Mouse (Mus musculus): ENCODE results near the gene Atg16l2. TPM values are rescaled to one million over a fixed set of nuclear protein-coding genes. Genes with fewer than 3 reads are reported as not detected.
A peak's percentile ranks its signal among the peaks of the same experiment; 100 is the strongest.

The Atg16l2 gene
- polyA plus RNA-seq, 1 experiment, result not detected

- Histone ChIP-seq H3K4me3 (ENCODE audit: insufficient read depth, low read depth, low read length) (no peak overlapping the region), H3K4me1 (ENCODE audit: control insufficient read depth, insufficient read depth, low read length) (peaks cover 69% of the 10 kb centered on the region), H3K27ac (ENCODE audit: insufficient read depth, low read depth, low read length) (peak overlapping the region; percentile 4; the same call in 1 of the 2 replicates)
- no peak for TF ChIP-seq CTCF (IDR thresholded peaks at IDR 0.05; ENCODE audit: insufficient read depth, low read depth, low read length)
- TF ChIP-seq POLR2A (IDR thresholded peaks at IDR 0.05; ENCODE audit: insufficient read depth, low read depth, low read length), result no peak
- 93% methylated on average over 5 of the region's 5 CpGs for WGBS
These were observed 24.0 kb upstream of the Atg16l2 start for GRCm38 (mm10) chr7:101326006-101326405.

- TF ChIP-seq POLR2A (IDR thresholded peaks at IDR 0.05; ENCODE audit: insufficient read depth, low read depth, low read length) (no peak), CTCF (IDR thresholded peaks at IDR 0.05; ENCODE audit: insufficient read depth, low read depth, low read length) (no peak)
- Histone ChIP-seq H3K27ac (ENCODE audit: insufficient read depth, low read depth, low read length) (no peak overlapping the region), H3K4me1 (ENCODE audit: control insufficient read depth, insufficient read depth, low read length) (peaks cover 59% of the 10 kb centered on the region), H3K4me3 (ENCODE audit: insufficient read depth, low read depth, low read length) (no peak overlapping the region)
- 63% methylated on average over 6 of the region's 6 CpGs for WGBS
These were observed 22.3 kb upstream of the Atg16l2 start for GRCm38 (mm10) chr7:101324142-101324962.

- Histone ChIP-seq H3K4me3 (ENCODE audit: insufficient read depth, low read depth, low read length) (peak overlapping the region; percentile 74), H3K4me1 (ENCODE audit: control insufficient read depth, insufficient read depth, low read length) (peaks cover 49% of the 10 kb centered on the region), H3K27ac (ENCODE audit: insufficient read depth, low read depth, low read length) (peak overlapping the region; percentile 11; the same call in 1 of the 2 replicates)
- TF ChIP-seq POLR2A (IDR thresholded peaks at IDR 0.05; ENCODE audit: insufficient read depth, low read depth, low read length) (no peak), CTCF (IDR thresholded peaks at IDR 0.05; ENCODE audit: insufficient read depth, low read depth, low read length) (no peak)
- 44% methylated on average over 4 of the region's 4 CpGs for WGBS
These were observed 21.1 kb upstream of the Atg16l2 start for GRCm38 (mm10) chr7:101323141-101323594.

GRCm38 (mm10) chr7:101321218-101321827, 19.3 kb upstream of the Atg16l2 start:
- no peak for TF ChIP-seq POLR2A (IDR thresholded peaks at IDR 0.05; ENCODE audit: insufficient read depth, low read depth, low read length)
- no peak for TF ChIP-seq CTCF (IDR thresholded peaks at IDR 0.05; ENCODE audit: insufficient read depth, low read depth, low read length)
- Histone ChIP-seq H3K27ac (ENCODE audit: insufficient read depth, low read depth, low read length) (peak overlapping the region; percentile 12; the same call in 1 of the 2 replicates), H3K4me3 (ENCODE audit: insufficient read depth, low read depth, low read length) (peak overlapping the region; percentile 74), H3K4me1 (ENCODE audit: control insufficient read depth, insufficient read depth, low read length) (peaks cover 34% of the 10 kb centered on the region)
- 3% methylated on average over 57 of the region's 61 CpGs for WGBS

GRCm38 (mm10) chr7:101320399-101321217, 18.6 kb upstream of the Atg16l2 start:
- peaks cover 34% of the 10 kb centered on the region for H3K4me1 ChIP-seq (ENCODE audit: control insufficient read depth, insufficient read depth, low read length)
- H3K27ac ChIP-seq (ENCODE audit: insufficient read depth, low read depth, low read length), result 0 out of 2 replicates have a peak overlapping the region, but pooled peaks have one; percentile 5
- WGBS, result 4% methylated on average over 29 of the region's 37 CpGs
- H3K4me3 ChIP-seq (ENCODE audit: insufficient read depth, low read depth, low read length), result peak overlapping the region; percentile 74
- TF ChIP-seq CTCF (IDR thresholded peaks at IDR 0.05; ENCODE audit: insufficient read depth, low read depth, low read length), result no peak

- Histone ChIP-seq H3K4me3 (ENCODE audit: insufficient read depth, low read depth, low read length) (no peak overlapping the region), H3K4me1 (ENCODE audit: control insufficient read depth, insufficient read depth, low read length) (peaks cover 39% of the 10 kb centered on the region), H3K27ac (ENCODE audit: insufficient read depth, low read depth, low read length) (no peak overlapping the region)
- 77% methylated on average over 1 of the region's 1 CpGs for WGBS
- no peak for TF ChIP-seq POLR2A (IDR thresholded peaks at IDR 0.05; ENCODE audit: insufficient read depth, low read depth, low read length)
- TF ChIP-seq CTCF (IDR thresholded peaks at IDR 0.05; ENCODE audit: insufficient read depth, low read depth, low read length), result no peak
These were observed 17.7 kb upstream of the Atg16l2 start for GRCm38 (mm10) chr7:101319796-101320195.

GRCm38 (mm10) chr7:101318848-101319247, 16.8 kb upstream of the Atg16l2 start:
- H3K27ac ChIP-seq (ENCODE audit: insufficient read depth, low read depth, low read length), result no peak overlapping the region
- H3K4me1 ChIP-seq (ENCODE audit: control insufficient read depth, insufficient read depth, low read length), result peaks cover 38% of the 10 kb centered on the region
- 84% methylated on average over 4 of the region's 4 CpGs for WGBS
- TF ChIP-seq CTCF (IDR thresholded peaks at IDR 0.05; ENCODE audit: insufficient read depth, low read depth, low read length) (no peak), POLR2A (IDR thresholded peaks at IDR 0.05; ENCODE audit: insufficient read depth, low read depth, low read length) (no peak)
- H3K4me3 ChIP-seq (ENCODE audit: insufficient read depth, low read depth, low read length), result no peak overlapping the region

GRCm38 (mm10) chr7:101317014-101317413, 15.0 kb upstream of the Atg16l2 start, which contains the start of gene Stard10:
Stard10 (plus strand) TSS chr7:101317086.
- no peak within 1 kb of the TSS for H3K4me3 ChIP-seq (ENCODE audit: insufficient read depth, low read depth, low read length)
- WGBS, result 70% methylated on average over 3 of the region's 3 CpGs
- H3K27ac ChIP-seq (ENCODE audit: insufficient read depth, low read depth, low read length), result no peak within 1 kb of the TSS
- peaks cover 31% of the 10 kb centered on the region for H3K4me1 ChIP-seq (ENCODE audit: control insufficient read depth, insufficient read depth, low read length)
- TF ChIP-seq CTCF (IDR thresholded peaks at IDR 0.05; ENCODE audit: insufficient read depth, low read depth, low read length), result no peak
- no peak for TF ChIP-seq POLR2A (IDR thresholded peaks at IDR 0.05; ENCODE audit: insufficient read depth, low read depth, low read length)
